Mouse (Mus musculus): Measurements from ENCODE around the gene Bend7.

DNA sequence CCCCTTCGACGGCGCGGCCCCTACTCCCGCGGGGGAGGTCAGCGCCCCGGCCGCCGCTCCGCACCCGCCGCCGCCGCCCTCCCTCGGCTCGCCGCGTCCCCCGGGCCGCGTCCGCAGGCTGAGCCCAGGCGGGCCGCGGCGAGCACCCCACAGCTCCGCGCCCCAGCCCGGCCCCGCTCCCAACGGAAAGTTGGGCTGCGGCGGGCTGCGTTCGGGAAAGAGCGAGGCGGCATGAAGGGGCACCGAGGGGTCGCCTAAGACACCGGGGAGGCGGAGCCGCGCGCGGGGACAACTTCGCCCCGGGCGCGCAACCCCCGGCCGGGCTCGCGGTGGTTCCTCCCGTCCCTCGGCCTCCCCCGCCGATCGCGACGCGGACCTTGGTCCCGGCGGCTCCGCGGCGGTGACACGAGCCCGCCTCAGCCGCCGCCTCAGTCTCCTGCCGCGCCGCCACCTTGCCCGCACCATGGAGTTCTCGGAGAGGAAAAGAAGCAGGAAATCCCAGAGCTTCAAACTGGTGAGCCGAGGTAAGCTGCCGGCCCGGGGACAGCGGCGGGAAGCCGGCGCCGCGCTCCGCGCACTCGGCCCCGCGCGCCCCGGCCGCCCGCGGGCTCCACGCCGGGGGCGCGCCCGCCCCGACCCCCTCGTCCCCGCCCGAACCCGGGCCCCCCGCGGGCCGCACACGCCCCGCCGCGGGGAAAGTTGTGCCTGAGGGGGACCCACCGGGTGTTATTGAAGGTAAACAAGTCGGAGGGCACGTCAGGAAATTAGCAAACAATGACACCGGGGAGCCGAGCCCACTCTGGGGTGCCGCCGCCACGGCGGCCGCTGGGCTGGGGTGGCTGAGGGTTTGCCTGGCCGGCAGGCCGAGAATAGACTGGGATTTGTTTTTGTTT, at the start of gene Bend7:
- TF ChIP-seq CTCF (conservative IDR thresholded peaks at IDR 0.05; ENCODE audit: insufficient read depth, insufficient read length, low read depth, low read length) (no peak), POLR2A (IDR thresholded peaks at IDR 0.05; ENCODE audit: low read depth, low read length) (no peak)
